Mouse (Mus musculus) brain, embryonic 18.5 days (tissue): ENCODE measurements around the gene Ass1.

Experiments
- DNase-seq: peaks from one replicate; pipeline ENCODE4 v3.0.0-alpha.2; 2012; ENCODE audit warnings: low read depth, low spot score

The Ass1 gene

GRCm38 (mm10) chr2:31469931-31470682 lies at the start of gene Ass1:
Ass1 (plus strand) TSS chr2:31470207.
- no peak for DNase-seq

- no peak for DNase-seq
Measured at GRCm38 (mm10) chr2:31420914-31421313, 49.1 kb upstream of the Ass1 start.

GRCm38 (mm10) chr2:31422576-31422975 lies 47.4 kb upstream of the Ass1 start:
- no peak for DNase-seq

- DNase-seq: no peak
Measured at GRCm38 (mm10) chr2:31431477-31431876, 38.5 kb upstream of the Ass1 start.

- DNase-seq: no peak
Measured at GRCm38 (mm10) chr2:31434746-31435145, 35.3 kb upstream of the Ass1 start.

- DNase-seq: no peak
Measured at GRCm38 (mm10) chr2:31435567-31435966, 34.4 kb upstream of the Ass1 start.

GRCm38 (mm10) chr2:31437480-31438245 lies 32.3 kb upstream of the Ass1 start:
- DNase-seq: no peak

- no peak for DNase-seq
Measured at GRCm38 (mm10) chr2:31439576-31439975, 30.4 kb upstream of the Ass1 start.

- DNase-seq: no peak
Measured at GRCm38 (mm10) chr2:31442480-31443160, 27.4 kb upstream of the Ass1 start.

- DNase-seq: no peak
Measured at GRCm38 (mm10) chr2:31446036-31446435, 24.0 kb upstream of the Ass1 start.

GRCm38 (mm10) chr2:31446456-31446855 lies 23.6 kb upstream of the Ass1 start:
- DNase-seq: no peak

- no peak for DNase-seq
Measured at GRCm38 (mm10) chr2:31447536-31447935, 22.5 kb upstream of the Ass1 start.

- DNase-seq: no peak
Measured at GRCm38 (mm10) chr2:31448756-31449440, 21.1 kb upstream of the Ass1 start.

GRCm38 (mm10) chr2:31449441-31449815 lies 20.6 kb upstream of the Ass1 start:
- peak; percentile 46 for DNase-seq

- no peak for DNase-seq
Measured at GRCm38 (mm10) chr2:31449902-31450301, 20.1 kb upstream of the Ass1 start.

- DNase-seq: no peak
Measured at GRCm38 (mm10) chr2:31450661-31451060, 19.3 kb upstream of the Ass1 start.

- DNase-seq: no peak
Measured at GRCm38 (mm10) chr2:31451530-31451929, 18.5 kb upstream of the Ass1 start.

GRCm38 (mm10) chr2:31453011-31453410 lies 17.0 kb upstream of the Ass1 start:
- no peak for DNase-seq

GRCm38 (mm10) chr2:31453559-31454177 lies 16.3 kb upstream of the Ass1 start:
- no peak for DNase-seq

- DNase-seq: no peak
Measured at GRCm38 (mm10) chr2:31454280-31454679, 15.7 kb upstream of the Ass1 start.

GRCm38 (mm10) chr2:31455418-31455817 lies 14.6 kb upstream of the Ass1 start:
- no peak for DNase-seq
